Mouse (Mus musculus) adrenal gland, adult (tissue): ENCODE measurements around the gene Cep170b.

ENCODE experiments used
- DNase-seq, 2 experiments: peaks; one replicate each; pipeline ENCODE4 v3.0.0; 2022 to 2023; ENCODE audit warnings: low spot score in 1 of 2; ENCODE audit not compliant: inconsistent age in 2 of 2

Gene Cep170b

GRCm38 (mm10) chr12:112736636-112736925, 16.3 kb downstream of the Cep170b start:
- DNase-seq = no peak

GRCm38 (mm10) chr12:112737081-112737480, 16.8 kb downstream of the Cep170b start:
- no peak for DNase-seq

GRCm38 (mm10) chr12:112737761-112738160, 17.5 kb downstream of the Cep170b start:
- peak; percentile 50 to 87 for DNase-seq

GRCm38 (mm10) chr12:112738281-112739022, 18.2 kb downstream of the Cep170b start:
- DNase-seq = no peak

- no peak for DNase-seq
These were observed 18.8 kb downstream of the Cep170b start for GRCm38 (mm10) chr12:112739023-112739568.

- no peak for DNase-seq
These were observed 22.5 kb downstream of the Cep170b start for GRCm38 (mm10) chr12:112742768-112743167.

- DNase-seq = peak; percentile 77 to 92
These were observed 23.1 kb downstream of the Cep170b start for GRCm38 (mm10) chr12:112743168-112743975.

GRCm38 (mm10) chr12:112744211-112744610, 24.0 kb downstream of the Cep170b start:
- no peak for DNase-seq

- DNase-seq = no peak
These were observed 24.8 kb downstream of the Cep170b start for GRCm38 (mm10) chr12:112744891-112745580.

- no peak for DNase-seq
These were observed 25.5 kb downstream of the Cep170b start for GRCm38 (mm10) chr12:112745716-112746115.

- DNase-seq = no peak
These were observed 26.2 kb downstream of the Cep170b start for GRCm38 (mm10) chr12:112746461-112746807.

- peak in 1 of 2 experiments; percentile 80 for DNase-seq
These were observed 26.8 kb downstream of the Cep170b start for GRCm38 (mm10) chr12:112746808-112747605.

- no peak for DNase-seq
These were observed 27.3 kb downstream of the Cep170b start for GRCm38 (mm10) chr12:112747606-112747970.

- no peak for DNase-seq
These were observed 30.7 kb downstream of the Cep170b start for GRCm38 (mm10) chr12:112750976-112751375.

GRCm38 (mm10) chr12:112752399-112752798, 32.1 kb downstream of the Cep170b start:
- no peak for DNase-seq

- DNase-seq = peak in 1 of 2 experiments; percentile 5
These were observed 35.6 kb downstream of the Cep170b start for GRCm38 (mm10) chr12:112755900-112756299.

- no peak for DNase-seq
These were observed 37.6 kb downstream of the Cep170b start for GRCm38 (mm10) chr12:112757896-112758295.

GRCm38 (mm10) chr12:112759471-112759870, 39.2 kb downstream of the Cep170b start:
- DNase-seq = no peak

GRCm38 (mm10) chr12:112760154-112760926, 40.1 kb downstream of the Cep170b start, which contains the start of gene Pld4:
TSS of gene Pld4 (plus strand) at chr12:112760655.
- peak in 1 of 2 experiments; percentile 49 for DNase-seq

GRCm38 (mm10) chr12:112761411-112761810, 41.2 kb downstream of the Cep170b start:
- DNase-seq = no peak
